Mouse (Mus musculus) forebrain, embryonic 11.5 days (tissue): ENCODE data around the gene Gm44805. TPM values are rescaled to one million over a fixed set of nuclear protein-coding genes. Genes with fewer than 3 reads are reported as not detected.
A peak's percentile ranks its signal among the peaks of the same experiment; 100 is the strongest.

Experiments
- ATAC-seq: fragments of 200-750 bp; cut with Nextera tagmentation; replicated peaks from 2 replicates; pipeline ENCODE4 v1.8.0; 2017; ENCODE audit warnings: moderate TSS enrichment; ENCODE audit not compliant: low FRiP score
- DNase-seq: peaks from one replicate; pipeline ENCODE4 v3.0.0-alpha.2; 2017; ENCODE audit warnings: low spot score
- H3K27ac ChIP-seq: fragments of 300-500 bp; sonication (generic); 2 replicates; pipeline ENCODE4 v1.5.1; 2014; ENCODE audit warnings: low read depth, low read length
- H3K27me3 ChIP-seq: fragments of 300-500 bp; sonication (generic); 2 replicates; pipeline ENCODE4 v1.6.1; 2014; ENCODE audit warnings: mild to moderate bottlenecking, low read length, mixed read lengths; ENCODE audit not compliant: control insufficient read depth, insufficient read depth
- H3K36me3 ChIP-seq: fragments of 300-500 bp; sonication (generic); 2 replicates; pipeline ENCODE4 v1.6.1; 2014; ENCODE audit warnings: mild to moderate bottlenecking, low read length, moderate library complexity, mixed read lengths; ENCODE audit not compliant: control insufficient read depth, insufficient read depth
- H3K4me1 ChIP-seq: fragments of 300-500 bp; sonication (generic); replicated peaks from 2 replicates; pipeline ENCODE4 v1.6.1; 2014; ENCODE audit warnings: low read length, mixed read lengths; ENCODE audit not compliant: control insufficient read depth, insufficient read depth
- H3K4me2 ChIP-seq: fragments of 300-500 bp; sonication (generic); 2 replicates; pipeline ENCODE4 v1.6.1; 2014; ENCODE audit warnings: low read depth, mild to moderate bottlenecking, low read length, moderate library complexity, mixed read lengths; ENCODE audit not compliant: severe bottlenecking
- H3K4me3 ChIP-seq: fragments of 300-500 bp; sonication (generic); 2 replicates; pipeline ENCODE4 v1.5.1; 2014; ENCODE audit warnings: low read depth, low read length
- H3K9ac ChIP-seq: fragments of 300-500 bp; sonication (generic); 2 replicates; pipeline ENCODE4 v1.6.1; 2014; ENCODE audit warnings: low read length
- H3K9me3 ChIP-seq: fragments of 300-500 bp; sonication (generic); 2 replicates; pipeline ENCODE4 v1.6.1; 2016; ENCODE audit warnings: low read length, mixed read lengths; ENCODE audit not compliant: control insufficient read depth
- WGBS: fragments of 180-500 bp; shearing (Covaris S2); extraction: QIAGEN DNeasy Blood & Tissue Kit; methylation state at CpG from one replicate; pipeline ENCODE4 v1.1.7; 2014; 5-methylcytosine and 5-hydroxymethylcytosine counted together
- polyA plus RNA-seq: library from polyadenylated mRNA; unstranded; fragments of >200 nt; fragmentation: Nextera tagmentation; extraction: Ambion mirVana; gene quantifications from 2 replicates; pipeline ENCODE4 v1.2.1, GENCODE M21; 2014

Gm44805 gene
- not detected in 2 replicates for polyA plus RNA-seq

DNA sequence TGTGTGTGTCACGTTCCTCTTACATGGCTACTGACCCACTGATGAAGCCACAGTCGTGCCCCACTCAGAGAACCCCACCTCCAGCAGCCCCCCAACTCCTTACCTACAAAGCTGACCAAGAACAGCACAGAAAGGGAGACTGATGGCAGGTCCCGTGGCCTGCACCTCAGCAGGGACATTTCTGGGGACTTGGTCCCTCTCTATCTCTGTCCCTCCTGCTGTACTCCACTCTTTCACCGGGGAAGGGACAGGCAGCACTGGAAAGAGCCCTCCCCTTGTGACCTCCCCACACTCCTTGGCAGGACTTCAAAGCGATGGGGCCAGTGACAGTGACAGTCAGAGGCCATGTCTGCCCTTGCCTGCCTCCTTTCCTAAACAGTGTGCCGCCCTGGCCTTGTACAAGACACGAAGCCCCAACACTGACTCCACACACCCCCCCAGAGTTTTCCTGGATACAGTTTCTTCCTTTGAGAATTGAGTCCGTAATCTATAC lies at the start of gene Gm44805, which contains the start of gene Apoc4:
Gene Gm44805, minus strand, starts transcription at position 222 of the 493 bp plus-strand sequence.
Gene Apoc4, minus strand, starts transcription at position 278 of the 493 bp plus-strand sequence.
- ATAC-seq: no peak
- no peak within 1 kb of the TSS for H3K4me3 ChIP-seq
- WGBS: 65% methylated on average over 8 of the region's 8 CpGs
- H3K36me3 ChIP-seq: no peaks in the 10 kb centered on the region
- no peaks in the 10 kb centered on the region for H3K27me3 ChIP-seq
- H3K9me3 ChIP-seq: no peaks in the 10 kb centered on the region
- no peak within 1 kb of the TSS for H3K9ac ChIP-seq
- no peak for DNase-seq
- H3K4me1 ChIP-seq: no peaks in the 10 kb centered on the region
- no peak within 1 kb of the TSS for H3K27ac ChIP-seq
- H3K4me2 ChIP-seq: no peak within 1 kb of the TSS

DNA sequence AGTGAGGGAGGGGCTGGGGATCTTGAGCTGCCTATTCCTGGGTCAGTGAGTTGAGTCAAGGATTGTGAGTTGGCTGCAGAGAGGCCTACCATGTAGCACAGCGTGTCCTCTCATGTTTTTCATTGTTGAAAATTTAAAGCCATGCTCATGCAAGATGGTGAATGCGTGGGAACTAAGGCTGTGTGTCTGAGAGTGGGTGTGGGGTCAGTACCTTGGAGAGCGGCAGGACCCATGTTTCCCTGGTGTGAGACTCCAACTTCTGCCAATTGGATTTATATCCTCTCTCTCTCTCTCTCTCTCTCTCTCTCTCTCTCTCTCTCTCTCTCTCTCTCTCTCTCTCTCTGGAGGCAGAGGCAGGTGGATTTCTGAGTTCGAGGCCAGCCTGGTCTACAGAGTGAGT lies 45.3 kb upstream of the Gm44805 start:
- H3K9ac ChIP-seq: no peak overlapping the region
- H3K36me3 ChIP-seq: peaks cover 4% of the 10 kb centered on the region
- no peak overlapping the region for H3K4me3 ChIP-seq
- H3K4me1 ChIP-seq: no peaks in the 10 kb centered on the region
- no peaks in the 10 kb centered on the region for H3K27me3 ChIP-seq
- H3K27ac ChIP-seq: no peak overlapping the region
- ATAC-seq: no peak
- peaks cover under 1% of the 10 kb centered on the region; the same call in 1 of the 2 replicates for H3K9me3 ChIP-seq
- H3K4me2 ChIP-seq: no peak overlapping the region
- 96% methylated on average over 4 of the region's 4 CpGs for WGBS
- no peak for DNase-seq

DNA sequence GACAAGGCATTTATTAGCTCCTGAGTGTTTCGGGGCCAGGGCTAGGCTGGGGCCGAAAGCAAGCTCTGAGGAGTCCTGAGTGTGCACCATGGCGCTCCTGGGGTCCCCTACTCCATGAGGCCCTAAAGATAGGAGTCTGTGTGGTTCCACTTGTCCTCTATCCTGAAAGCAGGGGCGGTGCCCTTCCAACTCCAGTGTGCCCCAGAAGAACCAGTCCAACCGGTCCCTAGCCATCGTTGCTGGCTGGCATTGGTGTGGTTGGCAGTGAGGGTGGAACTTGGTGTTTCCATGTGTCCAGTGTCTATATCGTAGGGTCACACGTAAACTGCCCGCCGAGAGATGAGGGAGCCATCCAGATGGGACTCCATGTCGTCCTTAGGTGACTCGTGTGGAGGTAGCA lies 42.9 kb upstream of the Gm44805 start:
- Histone ChIP-seq H3K4me3 (no peak overlapping the region), H3K27ac (no peak overlapping the region), H3K4me1 (no peaks in the 10 kb centered on the region), H3K9ac (no peak overlapping the region), H3K4me2 (no peak overlapping the region), H3K27me3 (no peaks in the 10 kb centered on the region), H3K36me3 (peaks cover 2% of the 10 kb centered on the region), H3K9me3 (peaks cover 7% of the 10 kb centered on the region; the same call in 1 of the 2 replicates)
- DNase-seq: no peak
- no peak for ATAC-seq
- WGBS: 94% methylated on average over 12 of the region's 12 CpGs

DNA sequence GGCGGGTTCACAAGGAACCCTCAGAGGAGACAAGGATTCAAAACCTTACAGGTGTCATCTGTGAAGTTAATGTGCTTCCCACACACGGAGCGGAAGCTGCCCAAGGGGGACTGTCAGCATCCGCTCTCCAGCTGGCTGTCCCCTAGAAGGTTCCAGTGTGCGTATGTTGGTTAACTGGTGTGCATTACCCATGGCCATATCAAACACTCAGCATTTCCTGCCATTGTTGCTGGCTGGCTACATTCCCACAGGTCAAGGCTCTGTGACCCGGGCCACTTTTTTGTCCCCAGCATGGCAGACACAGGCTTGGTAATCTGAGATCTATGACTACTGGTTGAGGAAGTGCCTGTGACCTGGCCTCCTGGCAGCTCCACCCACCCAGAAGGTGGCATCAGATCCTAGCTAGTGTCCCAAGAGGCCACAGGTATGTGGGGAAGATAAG lies 41.6 kb upstream of the Gm44805 start:
- Histone ChIP-seq H3K9me3 (peaks cover 7% of the 10 kb centered on the region; the same call in 1 of the 2 replicates), H3K36me3 (peaks cover 2% of the 10 kb centered on the region; the same call in 1 of the 2 replicates), H3K4me1 (no peaks in the 10 kb centered on the region), H3K4me2 (no peak overlapping the region), H3K27ac (no peak overlapping the region), H3K27me3 (no peaks in the 10 kb centered on the region), H3K9ac (no peak overlapping the region), H3K4me3 (no peak overlapping the region)
- ATAC-seq (no peak), DNase-seq (no peak)
- 89% methylated on average over 6 of the region's 6 CpGs for WGBS

DNA sequence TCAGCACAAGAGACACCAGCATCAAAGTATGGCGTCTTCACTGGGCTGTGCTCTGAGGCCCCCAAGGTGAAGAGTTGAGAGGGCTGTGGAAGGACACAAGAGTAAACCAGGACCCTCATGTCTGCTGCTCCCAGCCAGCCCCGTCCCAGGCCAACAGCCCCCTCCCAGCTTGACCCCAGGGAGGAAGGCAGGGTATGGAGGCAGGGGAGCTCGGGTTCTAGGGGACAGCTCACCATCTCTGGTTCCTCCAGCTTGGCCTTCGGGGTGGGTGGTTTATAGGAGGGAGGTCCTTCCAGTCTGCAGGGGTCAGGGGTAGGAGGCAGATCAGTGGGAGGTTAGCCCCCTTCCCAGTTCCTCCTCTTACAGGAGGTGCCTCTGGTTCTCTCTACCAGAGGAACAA lies 38.0 kb upstream of the Gm44805 start:
- H3K36me3 ChIP-seq: peaks cover 2% of the 10 kb centered on the region; the same call in 1 of the 2 replicates
- no peak for ATAC-seq
- no peak overlapping the region for H3K27ac ChIP-seq
- no peaks in the 10 kb centered on the region for H3K27me3 ChIP-seq
- no peak for DNase-seq
- WGBS: 82% methylated on average over 4 of the region's 4 CpGs
- H3K4me3 ChIP-seq: no peak overlapping the region
- peaks cover 7% of the 10 kb centered on the region; the same call in 1 of the 2 replicates for H3K9me3 ChIP-seq
- H3K9ac ChIP-seq: no peak overlapping the region
- H3K4me2 ChIP-seq: no peak overlapping the region
- no peaks in the 10 kb centered on the region; the same call in 1 of the 2 replicates for H3K4me1 ChIP-seq

DNA sequence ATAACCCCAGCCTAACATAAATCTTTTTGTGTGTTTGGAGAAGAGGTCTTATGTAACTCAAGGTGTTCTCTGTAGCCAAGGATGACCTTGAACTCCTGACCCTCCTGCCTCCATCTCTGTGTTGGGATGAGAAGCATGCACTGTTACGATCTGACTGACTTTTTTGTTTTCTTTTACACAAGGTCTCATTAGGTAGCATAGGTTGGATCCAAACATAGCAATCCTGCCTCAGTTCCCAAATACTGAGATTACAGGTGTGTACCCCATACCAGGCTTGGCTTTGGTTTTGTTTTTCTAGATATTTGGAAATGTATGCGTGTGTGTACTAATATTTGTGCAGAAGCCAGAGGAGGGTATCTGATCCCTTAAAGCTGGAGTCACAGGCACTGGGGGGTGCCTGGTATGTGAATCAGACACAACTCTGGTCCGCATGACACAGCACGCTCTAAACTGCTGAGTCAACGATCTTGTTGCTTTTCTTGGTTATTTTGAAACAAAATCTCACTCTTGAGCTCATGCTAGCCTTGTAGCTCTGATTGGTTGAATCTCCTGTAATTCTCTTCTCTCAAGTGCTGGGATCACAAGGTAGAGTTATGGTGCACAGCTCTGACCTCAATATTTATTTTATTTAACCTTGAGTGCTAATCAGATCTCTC lies 37.2 kb upstream of the Gm44805 start:
- WGBS: 93% methylated on average over 5 of the region's 5 CpGs
- H3K36me3 ChIP-seq: peaks cover 2% of the 10 kb centered on the region; the same call in 1 of the 2 replicates

DNA sequence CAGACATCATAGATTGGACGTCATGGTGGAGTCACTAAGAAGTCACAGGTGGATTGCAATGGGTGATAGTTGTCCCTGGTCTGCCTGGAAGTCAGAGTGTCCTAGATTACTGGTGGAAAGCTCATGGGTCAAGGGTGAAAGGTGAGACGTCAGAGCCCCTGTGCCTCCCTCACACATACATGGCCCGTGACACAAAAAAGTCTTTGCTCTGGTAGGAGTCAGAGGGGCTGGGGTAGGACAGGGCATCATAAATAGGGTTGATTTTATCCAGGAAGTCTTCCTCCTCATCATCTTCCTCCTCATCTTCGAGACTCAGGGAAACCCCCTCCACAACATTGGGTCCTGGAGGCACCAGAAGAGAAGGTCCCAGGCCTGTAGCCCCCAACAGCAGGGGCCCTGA lies 36.1 kb upstream of the Gm44805 start:
- Histone ChIP-seq H3K4me1 (peaks cover 4% of the 10 kb centered on the region), H3K9me3 (peaks cover 7% of the 10 kb centered on the region; the same call in 1 of the 2 replicates), H3K4me3 (no peak overlapping the region), H3K4me2 (no peak overlapping the region), H3K9ac (no peak overlapping the region), H3K27me3 (no peaks in the 10 kb centered on the region), H3K36me3 (no peaks in the 10 kb centered on the region; the same call in 1 of the 2 replicates), H3K27ac (no peak overlapping the region)
- DNase-seq (no peak), ATAC-seq (no peak)
- WGBS: 87% methylated on average over 4 of the region's 4 CpGs

More for the DNA sequence above, 37.2 kb upstream of the Gm44805 start:
- Histone ChIP-seq H3K9ac (no peak overlapping the region), H3K4me1 (peaks cover 4% of the 10 kb centered on the region), H3K4me2 (no peak overlapping the region), H3K27me3 (no peaks in the 10 kb centered on the region), H3K4me3 (no peak overlapping the region), H3K9me3 (peaks cover 7% of the 10 kb centered on the region; the same call in 1 of the 2 replicates), H3K27ac (no peak overlapping the region)
- ATAC-seq: no peak
- no peak for DNase-seq

DNA sequence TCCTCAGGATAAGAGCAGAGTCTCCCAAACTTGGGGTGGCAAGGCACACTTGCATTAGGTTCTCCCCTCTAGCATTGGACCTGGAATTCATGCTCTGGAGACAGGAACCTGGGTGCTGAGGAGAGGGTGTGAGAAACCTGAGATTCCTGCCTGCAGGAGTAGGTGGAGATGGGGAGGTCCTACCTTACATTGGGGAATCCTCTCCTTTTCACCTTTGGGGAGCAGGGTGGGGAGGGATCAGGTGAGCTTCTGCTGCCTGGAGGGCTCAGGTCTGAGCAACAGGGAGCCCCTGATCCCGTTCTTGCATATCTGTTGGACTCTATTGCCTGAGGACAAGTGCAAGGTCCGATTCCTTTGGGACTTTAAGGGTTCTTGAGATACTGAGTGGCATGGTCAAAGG lies 35.6 kb upstream of the Gm44805 start:
- Histone ChIP-seq H3K4me1 (peaks cover 4% of the 10 kb centered on the region), H3K4me3 (no peak overlapping the region), H3K27me3 (no peaks in the 10 kb centered on the region), H3K27ac (no peak overlapping the region), H3K9ac (no peak overlapping the region), H3K36me3 (no peaks in the 10 kb centered on the region; the same call in 1 of the 2 replicates), H3K4me2 (peak overlapping the region; percentile 50; the same call in 1 of the 2 replicates), H3K9me3 (peaks cover 7% of the 10 kb centered on the region; the same call in 1 of the 2 replicates)
- WGBS: 75% methylated on average over 2 of the region's 2 CpGs
- no peak for DNase-seq
- no peak for ATAC-seq
